Mouse (Mus musculus) embryonic facial prominence, embryonic 13.5 days (tissue): ENCODE data around the gene Gm20695. TPM values are rescaled to one million over a fixed set of nuclear protein-coding genes. Genes with fewer than 3 reads are reported as not detected.

ENCODE experiments used
- ATAC-seq: fragments of 200-750 bp; cut with Nextera tagmentation; 2 replicates; pipeline ENCODE4 v1.8.0; 2017; ENCODE audit warnings: low read depth; ENCODE audit not compliant: insufficient number of reproducible peaks, insufficient read depth, low FRiP score, low TSS enrichment
- H3K27ac ChIP-seq: fragments of 300-500 bp; sonication (generic); 2 replicates; pipeline ENCODE4 v1.5.1; 2015; ENCODE audit warnings: moderate library complexity, mild to moderate bottlenecking, inconsistent platforms
- H3K27me3 ChIP-seq: fragments of 300-500 bp; sonication (generic); 2 replicates; pipeline ENCODE4 v1.6.1; 2015; ENCODE audit warnings: mild to moderate bottlenecking, inconsistent platforms
- H3K36me3 ChIP-seq: fragments of 300-500 bp; sonication (generic); 2 replicates; pipeline ENCODE4 v1.6.1; 2015; ENCODE audit warnings: mild to moderate bottlenecking, inconsistent platforms
- H3K4me1 ChIP-seq: fragments of 300-500 bp; sonication (generic); 2 replicates; pipeline ENCODE4 v1.6.1; 2015; ENCODE audit warnings: inconsistent platforms
- H3K4me2 ChIP-seq: fragments of 300-500 bp; sonication (generic); 2 replicates; pipeline ENCODE4 v1.6.1; 2015; ENCODE audit warnings: moderate library complexity, mild to moderate bottlenecking, inconsistent platforms
- H3K4me3 ChIP-seq: fragments of 300-500 bp; sonication (generic); 2 replicates; pipeline ENCODE4 v1.5.1; 2015; ENCODE audit warnings: mild to moderate bottlenecking, inconsistent platforms
- H3K9ac ChIP-seq: fragments of 300-500 bp; sonication (generic); 2 replicates; pipeline ENCODE4 v1.6.1; 2015; ENCODE audit warnings: mild to moderate bottlenecking, inconsistent platforms
- H3K9me3 ChIP-seq: fragments of 300-500 bp; sonication (generic); 2 replicates; pipeline ENCODE4 v1.6.1; 2016; ENCODE audit warnings: inconsistent platforms
- WGBS: fragments of 180-500 bp; shearing (Covaris S2); methylation state at CpG from one replicate; pipeline ENCODE4 v1.1.7; 2015; ENCODE audit warnings: mixed read lengths; 5-methylcytosine and 5-hydroxymethylcytosine counted together
- microRNA-seq: library from miRNA; unstranded; fragments of <30 nt; microRNA quantifications from one replicate; pipeline ENCODE4, GENCODE M21; 2016
- polyA plus RNA-seq: library from polyadenylated mRNA; unstranded; fragments of >200 nt; fragmentation: Nextera tagmentation; extraction: Ambion mirVana; gene quantifications from 2 replicates; pipeline ENCODE4 v1.2.1, GENCODE M21; 2015

Gene Gm20695
- polyA plus RNA-seq, 1 experiment from 2014 or later: 2.1 TPM

GRCm38 (mm10) chr16:3934701-3935100 is 50.3 kb downstream of the Gm20695 start:
- ATAC-seq: no peak
- Histone ChIP-seq H3K4me3 (no peak overlapping the region), H3K4me1 (no peaks in the 10 kb centered on the region), H3K27me3 (no peaks in the 10 kb centered on the region), H3K27ac (no peak overlapping the region), H3K36me3 (peaks cover 88% of the 10 kb centered on the region), H3K9me3 (no peaks in the 10 kb centered on the region), H3K9ac (no peak overlapping the region), H3K4me2 (no peak overlapping the region)
- WGBS: 88% methylated on average over 4 of the region's 4 CpGs

- Histone ChIP-seq H3K9me3 (no peaks in the 10 kb centered on the region), H3K4me1 (no peaks in the 10 kb centered on the region), H3K27me3 (no peaks in the 10 kb centered on the region), H3K36me3 (peaks cover 6% of the 10 kb centered on the region; the same call in 1 of the 2 replicates), H3K27ac (no peak overlapping the region), H3K4me2 (no peak overlapping the region), H3K4me3 (no peak overlapping the region), H3K9ac (no peak overlapping the region)
- no peak for ATAC-seq
- WGBS: 87% methylated on average over 1 of the region's 1 CpGs
These were observed 66.7 kb downstream of the Gm20695 start for GRCm38 (mm10) chr16:3951141-3951540.

- H3K36me3 ChIP-seq: no peaks in the 10 kb centered on the region
- H3K4me1 ChIP-seq: 0 out of 2 replicates have a peak, but pooled peaks cover 5% of the 10 kb centered on the region
- no peaks in the 10 kb centered on the region for H3K9me3 ChIP-seq
- H3K4me2 ChIP-seq: no peak overlapping the region
- H3K4me3 ChIP-seq: no peak overlapping the region
- no peak overlapping the region for H3K27ac ChIP-seq
- no peak overlapping the region for H3K9ac ChIP-seq
- ATAC-seq: no peak
- WGBS: 83% methylated on average over 6 of the region's 6 CpGs
- H3K27me3 ChIP-seq: no peaks in the 10 kb centered on the region
These were observed 71.9 kb downstream of the Gm20695 start for GRCm38 (mm10) chr16:3956369-3956768.

- H3K9me3 ChIP-seq: no peaks in the 10 kb centered on the region
- no peaks in the 10 kb centered on the region for H3K36me3 ChIP-seq
- H3K9ac ChIP-seq: no peak overlapping the region
- no peak overlapping the region for H3K4me2 ChIP-seq
- H3K4me1 ChIP-seq: 0 out of 2 replicates have a peak, but pooled peaks cover 5% of the 10 kb centered on the region
- no peak overlapping the region for H3K27ac ChIP-seq
- no peak for ATAC-seq
- WGBS: 71% methylated on average over 2 of the region's 2 CpGs
- no peak overlapping the region for H3K4me3 ChIP-seq
- H3K27me3 ChIP-seq: no peaks in the 10 kb centered on the region
These were observed 74.8 kb downstream of the Gm20695 start for GRCm38 (mm10) chr16:3959261-3959660.

GRCm38 (mm10) chr16:3964990-3965389 is 80.5 kb downstream of the Gm20695 start:
- Histone ChIP-seq H3K9ac (no peak overlapping the region), H3K9me3 (no peaks in the 10 kb centered on the region), H3K4me1 (no peaks in the 10 kb centered on the region), H3K27me3 (no peaks in the 10 kb centered on the region), H3K4me2 (no peak overlapping the region), H3K4me3 (no peak overlapping the region), H3K27ac (no peak overlapping the region), H3K36me3 (no peaks in the 10 kb centered on the region)
- no peak for ATAC-seq
- WGBS: 82% methylated on average over 10 of the region's 10 CpGs

GRCm38 (mm10) chr16:3965534-3965933 is 81.1 kb downstream of the Gm20695 start:
- H3K9me3 ChIP-seq: no peaks in the 10 kb centered on the region
- no peak overlapping the region for H3K9ac ChIP-seq
- no peak overlapping the region for H3K4me2 ChIP-seq
- H3K36me3 ChIP-seq: no peaks in the 10 kb centered on the region
- no peaks in the 10 kb centered on the region for H3K4me1 ChIP-seq
- no peak for ATAC-seq
- no peaks in the 10 kb centered on the region for H3K27me3 ChIP-seq
- WGBS: 81% methylated on average over 3 of the region's 3 CpGs
- H3K27ac ChIP-seq: no peak overlapping the region
- no peak overlapping the region for H3K4me3 ChIP-seq

Small RNAs within 50 kb of the gene (microRNA-seq; reads per million reads assigned to microRNA genes)
- not detected for gene Gm23493

Other genes with a start within 250 kb of the Gm20695 start
- gene Mefv, start 166.6 kb upstream of the Gm20695 start, polyA plus RNA-seq: not detected in 2 replicates
- gene Zfp263, start 140.6 kb upstream of the Gm20695 start, polyA plus RNA-seq: 62.5 and 62.7 TPM in 2 replicates
- gene Olfr15, start 53.8 kb upstream of the Gm20695 start, polyA plus RNA-seq: 0.77 and 3.3 TPM in 2 replicates
- 1.8 and 2.3 TPM in 2 replicates for gene Zfp174, start 37.4 kb upstream of the Gm20695 start, polyA plus RNA-seq
- gene Naa60, start 12.3 kb upstream of the Gm20695 start, polyA plus RNA-seq: 55.4 and 57.6 TPM in 2 replicates
- gene Zfp597, start 87 bp upstream of the Gm20695 start, polyA plus RNA-seq: 5.7 and 6.0 TPM in 2 replicates
- 6.0 and 8.3 TPM in 2 replicates for gene 1700037C18Rik, start 24.0 kb downstream of the Gm20695 start, polyA plus RNA-seq
- 39.7 and 41.9 TPM in 2 replicates for gene Cluap1, start 24.2 kb downstream of the Gm20695 start, polyA plus RNA-seq
- gene Nlrc3, start 92.0 kb downstream of the Gm20695 start, polyA plus RNA-seq: 0.67 and 1.3 TPM in 2 replicates
- gene Slx4, start 119.1 kb downstream of the Gm20695 start, polyA plus RNA-seq: 20.8 and 21.2 TPM in 2 replicates
- gene Dnase1, start 152.3 kb downstream of the Gm20695 start, polyA plus RNA-seq: 6.2 and 6.5 TPM in 2 replicates
- gene Trap1, start 193.2 kb downstream of the Gm20695 start, polyA plus RNA-seq: 77.8 and 83.7 TPM in 2 replicates